Mouse (Mus musculus) bone marrow macrophage, adult 2 months (primary cell): ENCODE data around the gene Prss46. TPM values are rescaled to one million over a fixed set of nuclear protein-coding genes. Genes with fewer than 3 reads are reported as not detected.

ENCODE experiments used
- H3K27ac ChIP-seq: 2 replicates; pipeline ENCODE4 v1.5.1; 2012; ENCODE audit warnings: low read depth, low read length; ENCODE audit not compliant: insufficient read depth
- H3K4me1 ChIP-seq: 2 replicates; pipeline ENCODE4 v1.6.1; 2012; ENCODE audit warnings: low read length; ENCODE audit not compliant: control insufficient read depth, insufficient read depth
- H3K4me3 ChIP-seq: 2 replicates; pipeline ENCODE4 v1.5.1; 2012; ENCODE audit warnings: mild to moderate bottlenecking, low read length, moderate library complexity; ENCODE audit not compliant: insufficient read depth
- CTCF ChIP-seq: IDR thresholded peaks from 2 replicates; pipeline ENCODE4 v1.5.1; 2012; ENCODE audit warnings: low read depth, mild to moderate bottlenecking, low read length, moderate library complexity
- POLR2A ChIP-seq: IDR thresholded peaks from 2 replicates; pipeline ENCODE4 v1.6.1; 2012; ENCODE audit warnings: mild to moderate bottlenecking, low read depth, low read length, borderline replicate concordance
- polyA plus RNA-seq: library from polyadenylated mRNA; stranded (reverse); fragments of >200 nt; gene quantifications from 2 replicates; pipeline ENCODE4 v1.2.4, GENCODE M21; 2012; ENCODE audit not compliant: missing spikeins, insufficient read depth, insufficient read length

Gene Prss46
- polyA plus RNA-seq, 1 experiment = not detected

DNA sequence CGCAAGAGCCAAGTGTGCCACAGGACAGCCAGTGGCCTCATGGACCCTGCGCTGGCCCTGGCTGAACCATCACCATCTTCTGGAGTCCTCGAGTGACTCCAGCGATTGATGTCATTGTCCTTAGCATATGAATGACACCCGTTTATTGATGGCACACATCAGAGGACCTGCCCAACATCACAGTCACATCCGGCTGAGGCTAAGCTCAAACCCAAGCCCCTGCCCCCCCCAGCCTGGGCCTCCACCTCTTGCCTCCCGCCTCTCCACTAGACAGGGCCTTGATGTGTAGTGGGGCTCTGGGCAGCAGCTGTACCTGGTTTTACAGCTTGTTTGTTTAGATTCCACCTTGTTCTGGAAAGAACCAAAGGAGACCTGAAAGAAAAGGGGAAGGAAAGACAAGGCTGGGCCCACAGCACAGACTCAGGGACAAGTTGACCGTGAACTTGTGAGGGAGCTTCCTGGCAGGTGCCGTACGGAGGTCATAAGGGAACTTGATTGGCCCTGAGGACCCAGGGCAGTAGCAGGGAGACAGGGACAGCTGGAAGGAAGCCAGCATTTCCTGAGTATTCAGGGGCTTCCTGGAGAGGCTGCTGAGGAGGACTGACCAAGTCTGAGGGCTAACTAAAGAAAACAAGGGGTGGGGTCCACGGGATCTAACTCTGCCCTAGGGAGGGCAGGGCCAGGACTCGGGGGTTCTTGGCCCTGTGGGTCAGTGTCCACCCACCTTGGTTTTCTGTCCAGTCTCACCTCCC is 46.9 kb downstream of the Prss46 start:
- Histone ChIP-seq H3K4me1 (peaks cover 30% of the 10 kb centered on the region), H3K4me3 (no peak overlapping the region), H3K27ac (no peak overlapping the region)
- TF ChIP-seq POLR2A (no peak), CTCF (no peak)

GRCm38 (mm10) chr9:110892552-110892951 is 48.2 kb downstream of the Prss46 start:
- H3K4me1 ChIP-seq = peaks cover 20% of the 10 kb centered on the region

DNA sequence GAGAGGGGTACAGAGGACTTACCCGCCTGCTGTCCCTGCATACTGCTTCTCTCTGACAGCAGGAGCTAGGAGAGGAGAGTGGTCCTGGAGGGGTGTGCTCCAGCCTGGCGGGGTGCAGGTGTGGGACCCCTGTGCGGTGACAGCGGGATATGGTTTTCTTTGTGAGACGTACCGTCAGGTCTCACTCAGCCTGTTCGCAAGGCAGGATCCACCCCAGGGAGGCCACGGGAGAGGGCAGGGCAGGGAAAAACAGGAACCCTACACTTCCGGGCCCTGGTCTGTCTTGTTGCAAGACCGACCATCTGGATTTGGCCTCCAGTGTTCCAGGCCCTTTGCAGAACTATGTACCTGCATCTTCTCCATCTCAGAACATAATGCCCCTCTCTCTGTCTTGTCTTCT is 49.1 kb downstream of the Prss46 start:
- TF ChIP-seq CTCF (no peak), POLR2A (no peak)
- no peak overlapping the region for H3K4me3 ChIP-seq

More at GRCm38 (mm10) chr9:110892552-110892951, 48.2 kb downstream of the Prss46 start:
- Histone ChIP-seq H3K4me3 (no peak overlapping the region), H3K27ac (no peak overlapping the region)
- TF ChIP-seq POLR2A (no peak), CTCF (no peak)

GRCm38 (mm10) chr9:110895507-110895906 is 51.2 kb downstream of the Prss46 start:
- TF ChIP-seq CTCF = no peak
- TF ChIP-seq POLR2A = no peak
- no peak overlapping the region for H3K27ac ChIP-seq
- H3K4me3 ChIP-seq = no peak overlapping the region
- 0 out of 2 replicates have a peak, but pooled peaks cover 4% of the 10 kb centered on the region for H3K4me1 ChIP-seq

More for the DNA sequence above, 49.1 kb downstream of the Prss46 start:
- H3K4me1 ChIP-seq = peaks cover 13% of the 10 kb centered on the region; the same call in 1 of the 2 replicates
- H3K27ac ChIP-seq = no peak overlapping the region

- 0 out of 2 replicates have a peak, but pooled peaks cover 2% of the 10 kb centered on the region for H3K4me1 ChIP-seq
- no peak overlapping the region for H3K4me3 ChIP-seq
- no peak overlapping the region for H3K27ac ChIP-seq
- TF ChIP-seq CTCF (no peak), POLR2A (no peak)
Observed at GRCm38 (mm10) chr9:110895994-110896393, 51.7 kb downstream of the Prss46 start.

DNA sequence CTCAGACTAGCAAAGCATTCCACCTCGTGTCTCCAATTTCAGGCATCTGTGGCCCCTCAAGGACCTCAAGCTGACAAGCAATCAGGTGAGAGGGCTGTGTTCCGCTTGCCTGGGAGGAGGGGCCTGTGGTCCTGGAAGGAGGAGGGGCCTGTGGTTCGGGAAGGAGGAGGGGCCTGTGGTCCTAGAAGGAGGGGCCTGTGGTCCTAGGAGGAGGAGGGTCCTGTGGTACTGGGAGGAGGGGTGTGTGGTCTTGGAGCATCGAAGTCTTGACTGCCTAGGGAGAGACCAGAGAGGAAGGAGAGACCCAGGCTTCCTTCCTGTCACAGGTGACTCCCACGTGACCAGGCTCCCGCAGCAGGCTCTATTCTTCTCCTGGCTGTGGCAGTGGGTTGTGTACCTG is 52.3 kb downstream of the Prss46 start:
- H3K4me1 ChIP-seq = 0 out of 2 replicates have a peak, but pooled peaks cover 2% of the 10 kb centered on the region
- no peak overlapping the region for H3K4me3 ChIP-seq
- TF ChIP-seq POLR2A (no peak), CTCF (no peak)
- H3K27ac ChIP-seq = no peak overlapping the region

DNA sequence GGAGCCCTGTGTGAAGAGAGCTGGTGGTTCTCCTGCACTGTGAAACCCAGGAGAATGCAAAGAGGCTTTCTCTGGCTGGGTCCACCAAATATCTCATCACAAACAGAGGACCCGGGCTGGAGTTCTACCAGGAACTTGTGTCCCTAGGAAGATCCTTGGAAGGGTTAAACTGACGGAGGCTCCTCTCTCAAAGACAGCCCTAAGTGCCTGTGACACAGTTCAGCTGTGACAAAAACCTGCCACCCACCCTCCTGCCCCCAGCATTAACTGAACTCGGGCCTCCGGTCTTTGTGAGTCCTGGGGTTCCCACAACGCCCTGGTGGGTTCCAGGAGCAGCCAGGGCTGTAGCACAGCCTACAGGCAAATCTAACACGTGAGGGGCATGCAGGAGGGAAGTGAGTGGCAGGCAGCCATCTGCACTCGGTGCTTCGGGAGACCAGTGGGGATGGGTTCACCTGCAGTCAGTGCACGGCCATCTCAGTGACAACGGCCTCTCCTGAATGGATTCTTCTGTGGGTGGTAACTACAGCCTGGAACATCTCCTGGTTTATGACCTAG is 55.2 kb downstream of the Prss46 start:
- Histone ChIP-seq H3K4me3 (no peak overlapping the region), H3K27ac (no peak overlapping the region), H3K4me1 (no peaks in the 10 kb centered on the region)
- TF ChIP-seq CTCF (no peak), POLR2A (no peak)

DNA sequence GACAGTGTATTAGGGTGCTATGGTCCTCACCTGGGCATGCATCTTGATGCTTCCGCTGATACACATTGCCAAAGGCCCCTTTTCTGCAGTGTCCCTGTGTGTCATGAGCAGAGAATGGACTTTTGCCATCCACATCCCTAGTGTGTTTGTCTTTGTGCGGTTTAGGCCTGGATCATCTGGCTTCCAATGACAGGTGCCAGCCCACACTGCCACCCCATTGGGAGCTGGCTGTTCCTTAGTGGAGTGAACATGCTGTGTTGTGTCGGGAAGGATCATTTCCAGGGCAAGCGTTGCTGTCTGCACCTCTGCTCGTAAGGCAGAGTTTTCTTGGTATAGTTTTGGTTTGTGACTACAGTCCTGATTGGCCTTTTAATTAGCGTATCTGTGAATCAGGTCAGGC is 56.9 kb downstream of the Prss46 start:
- Histone ChIP-seq H3K4me3 (no peak overlapping the region), H3K27ac (no peak overlapping the region), H3K4me1 (no peaks in the 10 kb centered on the region)
- TF ChIP-seq CTCF (no peak), POLR2A (no peak)

GRCm38 (mm10) chr9:110902271-110902670 is 58.0 kb downstream of the Prss46 start:
- Histone ChIP-seq H3K27ac (no peak overlapping the region), H3K4me1 (no peaks in the 10 kb centered on the region), H3K4me3 (no peak overlapping the region)
- no peak for TF ChIP-seq POLR2A

Other genes with a start within 250 kb of the Prss46 start
- gene Nradd, start 220.1 kb upstream of the Prss46 start, polyA plus RNA-seq = 6.8 and 10.0 TPM in 2 replicates
- 50.4 and 51.9 TPM in 2 replicates for gene Nbeal2, start 190.3 kb upstream of the Prss46 start, polyA plus RNA-seq
- 134 and 143 TPM in 2 replicates for gene Ccdc12, start 188.0 kb upstream of the Prss46 start, polyA plus RNA-seq
- gene Myl3, start 102.6 kb upstream of the Prss46 start, polyA plus RNA-seq = not detected in 2 replicates
- gene Pth1r, start 97.4 kb upstream of the Prss46 start, polyA plus RNA-seq = 0.34 TPM in 1 of 2 replicates, not detected in the other
- gene Prss42, start 46.3 kb upstream of the Prss46 start, polyA plus RNA-seq = not detected in 2 replicates
- gene Prss44, start 30.5 kb upstream of the Prss46 start, polyA plus RNA-seq = not detected in 2 replicates
- not detected in 2 replicates for gene Prss43, start 17.8 kb upstream of the Prss46 start, polyA plus RNA-seq
- gene Prss45, start 9.9 kb upstream of the Prss46 start, polyA plus RNA-seq = not detected in 2 replicates
- not detected in 2 replicates for gene Prss50, start 13.5 kb downstream of the Prss46 start, polyA plus RNA-seq
- 12.6 and 16.4 TPM in 2 replicates for gene Als2cl, start 35.4 kb downstream of the Prss46 start, polyA plus RNA-seq
- gene Tmie, start 35.6 kb downstream of the Prss46 start, polyA plus RNA-seq = not detected in 2 replicates
- not detected in 2 replicates for gene Fam240a, start 72.4 kb downstream of the Prss46 start, polyA plus RNA-seq
- gene Tdgf1, start 101.7 kb downstream of the Prss46 start, polyA plus RNA-seq = not detected in 2 replicates
- 0.15 TPM in 1 of 2 replicates, not detected in the other for gene Lrrc2, start 107.0 kb downstream of the Prss46 start, polyA plus RNA-seq
- gene Rtp3, start 146.1 kb downstream of the Prss46 start, polyA plus RNA-seq = not detected in 2 replicates
- gene Ltf, start 174.8 kb downstream of the Prss46 start, polyA plus RNA-seq = 2.7 and 3.6 TPM in 2 replicates
- gene Ccrl2, start 213.0 kb downstream of the Prss46 start, polyA plus RNA-seq = 5.8 and 7.2 TPM in 2 replicates